Mouse (Mus musculus): ENCODE measurements around the gene Gm5901. TPM values are rescaled to one million over a fixed set of nuclear protein-coding genes. Genes with fewer than 3 reads are reported as not detected.
A peak's percentile ranks its signal among the peaks of the same experiment; 100 is the strongest.
"Not testable (repeated sequence)": the region's sequence is repeated elsewhere in the genome, so short reads cannot be mapped to it uniquely, and the experiment has no call there.

Gm5901 gene
- total RNA-seq (2017), result 1.2 TPM in 1 of 2 replicates, not detected in the other

DNA sequence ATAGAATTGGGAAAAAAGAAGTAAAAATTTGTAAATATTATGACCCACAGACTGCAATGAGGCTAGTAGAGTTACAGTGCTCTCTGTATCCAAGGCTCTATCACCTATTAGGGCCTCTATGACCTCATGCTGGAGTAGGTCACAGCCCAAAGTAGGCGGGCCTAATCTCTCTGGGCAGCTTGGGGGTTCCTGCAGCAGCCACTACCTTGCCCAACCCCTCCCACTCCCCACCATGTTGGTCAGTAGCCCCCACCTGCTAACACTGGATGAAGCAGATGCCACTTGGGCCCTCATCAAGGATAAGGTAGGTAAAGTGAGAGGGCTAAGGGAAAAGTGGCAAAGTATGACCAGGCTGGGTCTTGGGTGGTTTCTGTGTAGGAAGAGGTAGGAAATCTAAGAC, at the start of gene Gm5901:
Gene Gm5901, plus strand, starts transcription at position 173 of the 400 bp plus-strand sequence.
- no peak for ATAC-seq (ENCODE audit: extremely low read depth, insufficient number of reproducible peaks, low FRiP score, poor library complexity, severe bottlenecking)

DNA sequence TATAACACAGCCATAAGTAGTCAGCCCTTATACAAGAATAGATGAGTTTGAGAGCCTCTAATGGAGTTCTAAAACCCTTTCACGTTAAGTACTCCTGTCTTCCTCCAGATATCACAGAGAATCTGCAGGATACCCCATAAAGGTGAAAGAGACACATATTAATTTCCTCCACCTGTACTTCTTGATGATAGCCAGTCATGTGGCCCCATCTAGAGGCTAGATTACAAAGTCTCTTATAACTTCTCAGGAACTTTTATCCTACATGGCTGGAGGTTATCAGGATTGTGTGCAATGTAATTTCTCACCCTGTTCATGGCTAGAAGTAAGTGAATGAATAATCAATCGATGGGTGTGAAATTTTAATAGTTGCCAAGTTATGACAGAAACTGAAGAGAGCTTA, 49.5 kb upstream of the Gm5901 start:
- ATAC-seq (ENCODE audit: extremely low read depth, insufficient number of reproducible peaks, low FRiP score, poor library complexity, severe bottlenecking), result no peak

- ATAC-seq (ENCODE audit: extremely low read depth, insufficient number of reproducible peaks, low FRiP score, poor library complexity, severe bottlenecking), result no peak
These were observed 40.8 kb upstream of the Gm5901 start, which contains the start of gene Olfr690 for GRCm38 (mm10) chr7:105334004-105334403. Gene Olfr690, minus strand, starts transcription at chr7:105334104.

- no peak for ATAC-seq (ENCODE audit: extremely low read depth, insufficient number of reproducible peaks, low FRiP score, poor library complexity, severe bottlenecking)
These were observed 32.7 kb upstream of the Gm5901 start, which contains the start of gene Olfr691 for GRCm38 (mm10) chr7:105342170-105342569. Gene Olfr691, minus strand, starts transcription at chr7:105342270.

GRCm38 (mm10) chr7:105342752-105343151, 32.1 kb upstream of the Gm5901 start:
- no peak for ATAC-seq (ENCODE audit: extremely low read depth, insufficient number of reproducible peaks, low FRiP score, poor library complexity, severe bottlenecking)

- ATAC-seq (ENCODE audit: extremely low read depth, insufficient number of reproducible peaks, low FRiP score, poor library complexity, severe bottlenecking), result not testable (repeated sequence)
These were observed 18.8 kb upstream of the Gm5901 start for GRCm38 (mm10) chr7:105356064-105356463.

DNA sequence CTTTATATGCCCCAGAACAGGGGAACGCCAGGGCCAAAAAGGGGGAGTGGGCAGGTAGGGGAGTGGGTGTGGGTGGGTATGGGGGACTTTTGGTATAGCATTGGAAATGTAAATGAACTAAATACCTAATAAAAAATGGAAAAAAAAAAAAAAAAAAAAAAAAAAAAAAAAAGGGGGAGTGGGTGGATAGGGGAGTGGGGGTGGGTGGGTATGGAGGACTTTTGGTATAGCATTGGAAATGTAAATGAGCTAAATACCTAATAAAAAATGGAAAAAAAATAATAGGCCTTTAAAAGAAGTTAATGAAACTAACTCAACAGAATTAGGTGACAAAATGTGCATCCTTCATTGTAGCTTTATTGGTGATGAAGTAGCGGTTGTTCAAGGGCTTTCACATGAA, 18.4 kb upstream of the Gm5901 start:
- not testable (repeated sequence) for ATAC-seq (ENCODE audit: extremely low read depth, insufficient number of reproducible peaks, low FRiP score, poor library complexity, severe bottlenecking)

- no peak for ATAC-seq (ENCODE audit: extremely low read depth, insufficient number of reproducible peaks, low FRiP score, poor library complexity, severe bottlenecking)
These were observed 13.1 kb upstream of the Gm5901 start for GRCm38 (mm10) chr7:105361713-105362112.

DNA sequence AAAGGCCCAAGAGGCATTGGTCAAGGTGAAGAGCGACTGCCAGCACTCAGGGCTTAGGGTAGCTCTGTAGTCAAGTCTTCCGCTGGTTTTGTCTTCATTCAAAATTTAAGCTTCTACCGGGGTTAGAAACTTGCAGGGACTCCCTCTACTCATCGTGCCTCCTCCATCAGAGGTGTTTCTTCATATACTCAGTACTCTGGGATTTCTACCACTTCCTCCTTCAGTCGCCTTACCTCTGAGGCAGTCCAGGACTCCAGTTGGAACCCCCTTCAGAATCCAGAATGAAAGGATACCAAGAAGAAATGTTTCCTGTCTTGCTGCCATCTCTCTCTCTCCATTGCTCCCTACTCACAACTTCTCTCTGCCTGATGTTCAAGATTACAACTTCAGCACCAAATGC, 7.6 kb upstream of the Gm5901 start:
- ATAC-seq (ENCODE audit: extremely low read depth, insufficient number of reproducible peaks, low FRiP score, poor library complexity, severe bottlenecking), result no peak

GRCm38 (mm10) chr7:105367930-105368329, 6.9 kb upstream of the Gm5901 start, which contains the start of gene Olfr692:
Gene Olfr692, plus strand, starts transcription at chr7:105368230.
- ATAC-seq (ENCODE audit: extremely low read depth, insufficient number of reproducible peaks, low FRiP score, poor library complexity, severe bottlenecking), result no peak

GRCm38 (mm10) chr7:105368521-105368920, 6.3 kb upstream of the Gm5901 start:
- no peak for ATAC-seq (ENCODE audit: extremely low read depth, insufficient number of reproducible peaks, low FRiP score, poor library complexity, severe bottlenecking)

- ATAC-seq (ENCODE audit: extremely low read depth, insufficient number of reproducible peaks, low FRiP score, poor library complexity, severe bottlenecking), result peak; percentile 77
These were observed 1.9 kb upstream of the Gm5901 start for GRCm38 (mm10) chr7:105372912-105373311.

- no peak for ATAC-seq (ENCODE audit: extremely low read depth, insufficient number of reproducible peaks, low FRiP score, poor library complexity, severe bottlenecking)
These were observed 1.3 kb upstream of the Gm5901 start for GRCm38 (mm10) chr7:105373509-105373908.

- no peak for ATAC-seq (ENCODE audit: extremely low read depth, insufficient number of reproducible peaks, low FRiP score, poor library complexity, severe bottlenecking)
These were observed 862 bp upstream of the Gm5901 start for GRCm38 (mm10) chr7:105373976-105374375.

DNA sequence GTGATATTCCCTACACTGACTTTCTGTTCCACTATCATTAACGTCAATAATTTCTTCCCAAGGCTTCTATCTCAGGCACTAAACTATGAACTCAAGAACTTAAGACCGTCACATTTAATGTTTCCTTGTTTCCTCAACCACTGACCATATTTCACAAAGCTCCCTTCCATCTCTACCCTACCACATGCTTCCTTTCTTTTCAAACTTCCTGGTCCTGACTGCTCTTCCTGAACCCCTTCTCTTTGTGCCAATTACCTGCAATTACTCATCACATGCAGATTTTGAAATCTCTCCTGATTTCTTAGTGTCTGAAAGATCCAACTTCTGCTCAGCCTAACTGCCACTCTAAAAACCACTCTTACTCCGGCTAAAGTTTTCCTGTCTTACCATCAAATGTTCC, 5.5 kb downstream of the Gm5901 start:
- no peak for ATAC-seq (ENCODE audit: extremely low read depth, insufficient number of reproducible peaks, low FRiP score, poor library complexity, severe bottlenecking)

DNA sequence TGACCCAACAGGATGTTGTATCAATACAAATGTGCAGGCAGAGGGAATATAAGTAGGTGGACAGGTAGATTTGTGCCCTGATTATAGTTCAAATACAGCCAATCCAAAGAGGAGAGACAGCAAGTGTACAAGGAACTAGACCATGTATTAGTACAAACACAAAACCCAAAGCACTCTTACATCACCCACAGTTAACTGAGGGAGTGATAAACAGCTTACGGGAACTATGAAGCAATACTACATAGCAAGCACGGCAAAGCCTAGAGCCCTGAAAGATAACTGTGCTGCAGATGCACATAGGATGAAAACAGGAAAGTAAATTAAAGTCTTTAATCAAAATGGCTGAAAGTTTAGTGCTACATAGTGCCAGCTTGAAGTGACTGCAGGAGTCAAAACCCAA, 12.9 kb downstream of the Gm5901 start:
- ATAC-seq (ENCODE audit: extremely low read depth, insufficient number of reproducible peaks, low FRiP score, poor library complexity, severe bottlenecking), result peak; percentile 41; the same call in 1 of the 2 replicates

DNA sequence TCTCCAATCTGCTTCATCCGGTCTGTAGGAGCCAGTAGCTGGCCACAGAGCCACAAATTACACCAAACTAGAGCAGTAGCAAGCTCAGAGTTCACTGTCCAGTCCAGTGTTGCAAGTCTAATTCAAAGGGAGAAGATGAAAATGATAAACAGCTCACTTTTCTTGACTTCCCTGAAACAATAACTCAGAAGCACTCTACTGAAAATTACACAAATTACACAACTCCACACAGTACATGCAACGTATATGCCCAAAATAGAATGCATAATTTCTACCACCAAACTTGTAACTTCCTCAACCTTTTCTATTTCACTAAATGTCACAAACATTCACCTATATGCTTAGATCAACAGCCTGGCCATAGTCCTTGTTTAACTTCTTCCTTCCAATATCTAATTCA, 15.4 kb downstream of the Gm5901 start:
- no peak for ATAC-seq (ENCODE audit: extremely low read depth, insufficient number of reproducible peaks, low FRiP score, poor library complexity, severe bottlenecking)

GRCm38 (mm10) chr7:105394606-105395005, 19.8 kb downstream of the Gm5901 start:
- ATAC-seq (ENCODE audit: extremely low read depth, insufficient number of reproducible peaks, low FRiP score, poor library complexity, severe bottlenecking), result no peak

- ATAC-seq (ENCODE audit: extremely low read depth, insufficient number of reproducible peaks, low FRiP score, poor library complexity, severe bottlenecking), result no peak
These were observed 20.4 kb downstream of the Gm5901 start for GRCm38 (mm10) chr7:105395131-105395820.

GRCm38 (mm10) chr7:105396126-105396525, 21.3 kb downstream of the Gm5901 start:
- ATAC-seq (ENCODE audit: extremely low read depth, insufficient number of reproducible peaks, low FRiP score, poor library complexity, severe bottlenecking), result no peak

Data from neutrophil, adult 5-6 weeks (primary cell).